Mouse (Mus musculus): ENCODE results near the gene Sebox. TPM values are rescaled to one million over a fixed set of nuclear protein-coding genes. Genes with fewer than 3 reads are reported as not detected.

The Sebox gene
- 5.8 and 6.2 TPM in 2 replicates for polyA plus RNA-seq (2021; fragmentation: Nextera tagmentation)
- long read RNA-seq, experiment 1, transcript Sebox-201 (3 exons, 1,351 nt): major isoform, 7 of 7 reads
- long read RNA-seq, experiment 1, partial matches to known transcripts: 0 of 7 reads
- long read RNA-seq, experiment 1, other reads (novel, unspliced or antisense): 0 of 7 reads
- long read RNA-seq, experiment 2, transcript Sebox-201 (3 exons, 1,351 nt): major isoform, 6 of 6 reads
- long read RNA-seq, experiment 2, partial matches to known transcripts: 0 of 6 reads
- long read RNA-seq, experiment 2, other reads (novel, unspliced or antisense): 0 of 6 reads

GRCm38 (mm10) chr11:78502909-78503650 lies at the start of gene Sebox:
TSS of gene Sebox (plus strand) at chr11:78503447.

GRCm38 (mm10) chr11:78465568-78466180 lies 37.6 kb upstream of the Sebox start, which contains the start of gene Slc46a1:
TSS of gene Slc46a1 (plus strand) at chr11:78465697.

GRCm38 (mm10) chr11:78497544-78498522 lies 5.4 kb upstream of the Sebox start, which contains the start of gene Sarm1:
TSS of gene Sarm1 (minus strand) at chr11:78497754.

GRCm38 (mm10) chr11:78499004-78499403 lies 4.2 kb upstream of the Sebox start, which contains the start of gene Vtn:
TSS of gene Vtn (plus strand) at chr11:78499091.

GRCm38 (mm10) chr11:78512025-78512957 lies 9.0 kb downstream of the Sebox start, which contains the start of the genes Tmem199 and Poldip2:
TSS of gene Tmem199 (minus strand) at chr11:78512172.
TSS of gene Poldip2 (plus strand) at chr11:78512193.

GRCm38 (mm10) chr11:78536080-78536689 lies 32.9 kb downstream of the Sebox start, which contains the start of the genes Tnfaip1 and Ift20:
TSS of gene Tnfaip1 (minus strand) at chr11:78536332.
TSS of gene Ift20 (plus strand) at chr11:78536361.

GRCm38 (mm10) chr11:78550168-78551058 lies 47.2 kb downstream of the Sebox start, which contains the start of gene Tmem97:
TSS of gene Tmem97 (minus strand) at chr11:78550777.

Other genes starting within 250 kb of the Sebox start
- gene 2610507B11Rik, start 241.7 kb upstream of the Sebox start, polyA plus RNA-seq (2021; fragmentation: Nextera tagmentation): 52.0 and 58.5 TPM in 2 replicates
- 0.56 and 0.58 TPM in 2 replicates for gene BC030499, start 212.6 kb upstream of the Sebox start, polyA plus RNA-seq (2021; fragmentation: Nextera tagmentation)
- 1.7 and 3.1 TPM in 2 replicates for gene Spag5, start 201.9 kb upstream of the Sebox start, polyA plus RNA-seq (2021; fragmentation: Nextera tagmentation)
- gene Aldoc, start 180.5 kb upstream of the Sebox start, polyA plus RNA-seq (2021; fragmentation: Nextera tagmentation): 1,621 and 1,706 TPM in 2 replicates
- 81.1 and 86.7 TPM in 2 replicates for gene Pigs, start 175.0 kb upstream of the Sebox start, polyA plus RNA-seq (2021; fragmentation: Nextera tagmentation)
- gene Unc119, start 160.0 kb upstream of the Sebox start, polyA plus RNA-seq (2021; fragmentation: Nextera tagmentation): 7.4 and 9.1 TPM in 2 replicates
- not detected in 2 replicates for gene Foxn1, start 116.9 kb upstream of the Sebox start, polyA plus RNA-seq (2021; fragmentation: Nextera tagmentation)
- gene Slc13a2, start 81.2 kb upstream of the Sebox start, polyA plus RNA-seq (2021; fragmentation: Nextera tagmentation): 0.05 TPM in 1 of 2 replicates, not detected in the other
- gene Slc46a1, start 37.8 kb upstream of the Sebox start, polyA plus RNA-seq (2021; fragmentation: Nextera tagmentation): 19.4 and 22.6 TPM in 2 replicates
- gene Sarm1, start 5.7 kb upstream of the Sebox start, polyA plus RNA-seq (2021; fragmentation: Nextera tagmentation): 18.9 and 21.1 TPM in 2 replicates
- 44.3 and 58.5 TPM in 2 replicates for gene Vtn, start 4.4 kb upstream of the Sebox start, polyA plus RNA-seq (2021; fragmentation: Nextera tagmentation)
- 63.3 and 66.5 TPM in 2 replicates for gene Tmem199, start 8.7 kb downstream of the Sebox start, polyA plus RNA-seq (2021; fragmentation: Nextera tagmentation)
- 161 and 169 TPM in 2 replicates for gene Poldip2, start 8.7 kb downstream of the Sebox start, polyA plus RNA-seq (2021; fragmentation: Nextera tagmentation)
- 20.6 and 20.8 TPM in 2 replicates for gene Tnfaip1, start 32.9 kb downstream of the Sebox start, polyA plus RNA-seq (2021; fragmentation: Nextera tagmentation)
- 137 and 139 TPM in 2 replicates for gene Ift20, start 32.9 kb downstream of the Sebox start, polyA plus RNA-seq (2021; fragmentation: Nextera tagmentation)
- 25.3 and 31.4 TPM in 2 replicates for gene Tmem97, start 47.3 kb downstream of the Sebox start, polyA plus RNA-seq (2021; fragmentation: Nextera tagmentation)
- gene Nlk, start 193.9 kb downstream of the Sebox start, polyA plus RNA-seq (2021; fragmentation: Nextera tagmentation): 13.8 and 19.8 TPM in 2 replicates
- gene Ccnq, start 248.3 kb downstream of the Sebox start, polyA plus RNA-seq (2021; fragmentation: Nextera tagmentation): 62.4 and 67.1 TPM in 2 replicates